Mouse (Mus musculus): Measurements from ENCODE around the gene Angptl3.

DNA sequence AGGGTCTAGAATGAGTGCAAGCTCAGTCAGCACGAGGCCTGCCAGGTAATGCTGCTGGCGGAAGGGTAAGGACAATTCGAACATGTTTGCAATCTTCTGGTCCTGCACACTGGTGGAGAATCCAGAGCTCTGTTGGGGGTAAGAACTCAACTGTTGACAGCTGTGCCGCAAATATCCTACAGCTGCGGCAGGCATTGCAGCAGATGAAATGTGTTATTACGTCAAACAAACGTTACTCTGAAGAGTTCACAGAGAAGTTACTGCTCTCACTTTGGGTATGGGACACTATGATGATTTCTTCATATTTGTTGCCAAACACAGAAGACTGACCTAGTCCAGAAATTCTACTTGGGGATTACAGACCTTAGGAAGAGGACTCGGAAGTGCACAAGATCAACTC, 46.1 kb upstream of the Angptl3 start:
- TF ChIP-seq CTCF (conservative IDR thresholded peaks at IDR 0.05; ENCODE audit: low read length) (no peak), POU5F1 (IDR thresholded peaks at IDR 0.05; ENCODE audit: borderline replicate concordance, low read length) (no peak)
